Mouse (Mus musculus) bone marrow, adult 2 months (tissue): ENCODE measurements around the gene Pglyrp2. TPM values are rescaled to one million over a fixed set of nuclear protein-coding genes. Genes with fewer than 3 reads are reported as not detected.
A peak's percentile ranks its signal among the peaks of the same experiment; 100 is the strongest.

Experiments used
- H3K27ac ChIP-seq: fragments of 200-500 bp; 2 replicates; pipeline ENCODE4 v1.5.1; 2012; ENCODE audit warnings: low read depth, mild to moderate bottlenecking, control low read depth, inconsistent platforms, low read length; ENCODE audit not compliant: control insufficient read depth, poor library complexity, insufficient read depth
- H3K4me1 ChIP-seq: fragments of 200-500 bp; 2 replicates; pipeline ENCODE4 v1.6.1; 2011; ENCODE audit warnings: low read length; ENCODE audit not compliant: control insufficient read depth, insufficient read depth
- H3K4me3 ChIP-seq: fragments of 200-500 bp; replicated peaks from 2 replicates; pipeline ENCODE3; 2011; ENCODE audit warnings: mild to moderate bottlenecking, low read depth, low read length, control low read depth; ENCODE audit not compliant: control insufficient read depth
- CTCF ChIP-seq: fragments of 200-500 bp; IDR thresholded peaks from 2 replicates; pipeline ENCODE4 v1.5.1; 2011; ENCODE audit warnings: low read length, control low read depth; ENCODE audit not compliant: control insufficient read depth, insufficient read depth
- POLR2A ChIP-seq: fragments of 200-500 bp; IDR thresholded peaks from 2 replicates; pipeline ENCODE4 v1.6.1; 2011; ENCODE audit warnings: low read depth, mild to moderate bottlenecking, control low read depth, low read length, borderline replicate concordance; ENCODE audit not compliant: control insufficient read depth
- WGBS: fragments of 180-500 bp; shearing (Covaris S2); methylation state at CpG from one replicate; pipeline ENCODE4 v1.1.7; 2018; 5-methylcytosine and 5-hydroxymethylcytosine counted together
- polyA plus RNA-seq: library from polyadenylated mRNA; stranded (reverse); fragments of >200 nt; gene quantifications from 2 replicates; pipeline ENCODE4 v1.2.4, GENCODE M21; 2011; ENCODE audit warnings: low replicate concordance; ENCODE audit not compliant: missing spikeins, insufficient read depth, insufficient read length

The Pglyrp2 gene
- polyA plus RNA-seq, 1 experiment, result 3.4 TPM

DNA sequence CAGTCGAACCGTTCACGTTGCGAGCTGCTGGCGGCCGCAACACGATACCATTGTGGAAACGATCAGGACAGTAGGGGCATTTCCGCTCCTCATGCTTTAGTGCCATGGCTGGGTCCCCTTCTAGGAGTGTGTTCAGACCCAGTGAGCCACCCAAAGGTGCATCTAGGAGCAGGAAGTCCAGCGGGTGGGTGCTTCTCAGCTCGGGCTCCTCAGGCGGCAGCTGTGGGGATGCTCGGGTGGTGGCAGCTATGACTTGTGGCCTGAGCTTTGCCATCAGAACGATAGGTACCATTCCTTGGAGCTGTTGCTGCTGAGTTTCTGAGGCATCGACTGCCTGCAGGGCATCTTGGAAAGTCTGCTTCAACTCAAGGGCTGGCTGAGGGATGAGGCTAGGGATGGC is 47.5 kb downstream of the Pglyrp2 start:
- Histone ChIP-seq H3K4me3 (no peak overlapping the region), H3K27ac (no peak overlapping the region), H3K4me1 (no peaks in the 10 kb centered on the region; the same call in 1 of the 2 replicates)
- no peak for TF ChIP-seq POLR2A
- no peak for TF ChIP-seq CTCF
- WGBS, result 91% methylated on average over 15 of the region's 15 CpGs

DNA sequence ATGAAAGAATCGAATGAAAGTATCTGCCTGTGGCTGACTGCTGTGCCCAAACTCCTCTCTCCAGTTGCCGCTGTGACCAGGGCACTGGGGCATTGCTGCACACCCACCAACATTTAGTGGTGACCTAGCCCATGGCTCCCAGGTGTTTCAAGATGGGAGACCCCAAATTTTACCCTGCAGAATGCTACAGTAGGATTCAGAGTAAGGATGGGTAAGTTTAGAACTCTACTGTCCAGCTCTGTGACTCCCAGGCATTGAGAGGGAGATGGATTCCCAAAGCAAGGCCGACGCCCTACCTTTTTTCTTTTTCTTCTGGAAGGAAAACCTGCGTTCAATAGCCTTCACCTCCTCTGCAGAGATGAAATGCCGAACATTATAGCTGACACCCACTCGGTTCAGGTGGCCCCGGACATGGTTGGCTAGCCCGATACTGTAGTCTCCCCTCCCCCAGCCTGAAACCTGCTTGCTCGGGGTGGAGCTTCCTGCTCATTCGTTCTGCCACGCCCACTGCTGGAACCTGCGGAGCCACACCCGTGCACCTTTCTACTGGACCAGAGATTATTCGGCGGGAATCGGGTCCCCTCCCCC is 54.9 kb downstream of the Pglyrp2 start:
- H3K27ac ChIP-seq, result no peak overlapping the region
- H3K4me1 ChIP-seq, result no peaks in the 10 kb centered on the region; the same call in 1 of the 2 replicates
- 28% methylated on average over 11 of the region's 17 CpGs for WGBS
- peak overlapping the region; percentile 46 for H3K4me3 ChIP-seq
- no peak for TF ChIP-seq POLR2A
- TF ChIP-seq CTCF, result no peak

DNA sequence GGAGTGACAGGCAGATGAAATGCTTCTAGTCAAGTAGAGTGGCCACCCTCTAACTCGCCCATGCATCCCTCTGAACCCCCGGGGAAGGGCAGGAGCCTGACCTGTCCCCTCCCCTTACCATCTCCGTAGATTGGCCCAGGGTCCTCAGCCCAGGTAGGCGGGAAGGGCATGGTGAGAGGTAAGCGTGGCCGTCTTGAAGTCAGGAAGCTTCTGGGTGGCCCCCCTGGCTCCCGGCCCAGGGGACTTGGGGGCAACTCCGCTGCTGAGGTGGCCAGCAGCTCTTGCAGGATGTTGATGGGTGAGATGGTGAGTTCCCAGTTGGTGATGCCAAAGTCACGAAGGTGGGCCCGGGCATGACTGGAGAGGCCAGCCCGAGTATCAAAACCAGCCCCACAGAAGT is 56.3 kb downstream of the Pglyrp2 start:
- peaks cover 2% of the 10 kb centered on the region for H3K4me1 ChIP-seq
- H3K4me3 ChIP-seq, result no peak overlapping the region
- no peak for TF ChIP-seq CTCF
- TF ChIP-seq POLR2A, result no peak
- WGBS, result 92% methylated on average over 11 of the region's 11 CpGs
- no peak overlapping the region for H3K27ac ChIP-seq

DNA sequence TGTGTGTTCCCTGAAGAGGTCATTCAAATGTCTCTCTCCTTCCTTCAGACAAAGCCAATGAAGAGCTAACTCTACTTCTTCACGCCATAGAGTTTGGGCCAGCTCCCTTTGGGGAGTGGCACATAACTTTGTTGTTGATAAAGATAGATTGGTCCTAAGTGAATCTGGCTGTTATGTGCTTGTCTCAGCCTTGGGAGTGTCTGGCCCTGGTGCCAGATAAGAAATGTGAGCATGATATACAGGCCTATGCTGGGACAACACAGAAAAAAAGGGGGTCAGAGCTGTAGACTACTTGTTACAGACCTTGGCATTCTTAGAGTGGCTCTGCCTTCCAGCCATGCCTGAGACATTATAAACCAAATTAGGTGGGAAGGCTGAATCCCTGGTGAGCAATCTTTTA is 58.7 kb downstream of the Pglyrp2 start:
- no peak for TF ChIP-seq CTCF
- TF ChIP-seq POLR2A, result no peak
- H3K27ac ChIP-seq, result no peak overlapping the region
- peaks cover 2% of the 10 kb centered on the region for H3K4me1 ChIP-seq
- 59% methylated on average over 1 of the region's 1 CpGs for WGBS
- no peak overlapping the region for H3K4me3 ChIP-seq

DNA sequence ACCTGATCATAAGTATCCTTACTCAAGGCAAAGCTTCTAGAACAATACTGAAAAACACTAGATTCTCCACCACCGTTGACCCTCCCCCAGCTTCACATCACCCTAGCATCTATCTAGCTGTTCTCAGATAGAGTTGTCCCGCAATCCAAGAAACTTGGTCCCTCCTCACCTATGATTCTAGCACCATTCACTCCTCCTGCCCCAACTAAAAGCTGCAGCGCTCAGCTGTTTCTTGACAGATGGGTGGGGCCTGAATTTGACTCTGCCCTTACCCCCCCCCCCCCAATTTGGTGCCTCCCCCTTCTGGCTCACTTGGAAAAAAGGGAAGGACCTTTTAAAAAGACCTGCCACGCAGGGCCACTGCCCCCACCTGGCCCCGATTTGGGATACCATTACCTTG is 59.1 kb downstream of the Pglyrp2 start:
- WGBS, result 33% methylated on average over 5 of the region's 5 CpGs
- TF ChIP-seq CTCF, result no peak
- TF ChIP-seq POLR2A, result no peak
- H3K4me1 ChIP-seq, result peaks cover 2% of the 10 kb centered on the region
- H3K27ac ChIP-seq, result no peak overlapping the region
- H3K4me3 ChIP-seq, result peak overlapping the region; percentile 64

DNA sequence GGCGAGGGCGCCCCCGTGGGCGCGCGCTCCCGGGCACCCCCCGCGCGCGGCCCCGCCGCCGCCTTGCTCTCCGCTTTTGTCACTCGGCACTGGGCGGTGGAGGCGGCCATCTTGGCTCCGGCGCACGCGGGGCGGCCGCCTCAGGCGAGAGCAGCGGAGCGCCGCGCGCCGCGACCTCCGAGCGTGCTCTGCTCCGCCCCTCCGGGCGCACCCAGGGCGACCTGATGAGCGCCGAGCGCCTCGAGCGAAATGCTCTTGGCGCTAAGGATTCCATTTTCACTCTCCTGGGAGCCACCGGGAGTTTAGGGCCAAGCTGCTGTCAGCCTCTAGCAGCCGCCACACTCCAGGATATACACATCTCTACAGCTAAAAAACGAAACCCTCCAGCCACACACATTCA is 59.6 kb downstream of the Pglyrp2 start:
- TF ChIP-seq POLR2A (peak; percentile 36; the same call in 1 of the 2 replicates), CTCF (no peak)
- Histone ChIP-seq H3K27ac (no peak overlapping the region), H3K4me1 (peaks cover 2% of the 10 kb centered on the region), H3K4me3 (peak overlapping the region; percentile 64)
- WGBS, result 5% methylated on average over 46 of the region's 47 CpGs

DNA sequence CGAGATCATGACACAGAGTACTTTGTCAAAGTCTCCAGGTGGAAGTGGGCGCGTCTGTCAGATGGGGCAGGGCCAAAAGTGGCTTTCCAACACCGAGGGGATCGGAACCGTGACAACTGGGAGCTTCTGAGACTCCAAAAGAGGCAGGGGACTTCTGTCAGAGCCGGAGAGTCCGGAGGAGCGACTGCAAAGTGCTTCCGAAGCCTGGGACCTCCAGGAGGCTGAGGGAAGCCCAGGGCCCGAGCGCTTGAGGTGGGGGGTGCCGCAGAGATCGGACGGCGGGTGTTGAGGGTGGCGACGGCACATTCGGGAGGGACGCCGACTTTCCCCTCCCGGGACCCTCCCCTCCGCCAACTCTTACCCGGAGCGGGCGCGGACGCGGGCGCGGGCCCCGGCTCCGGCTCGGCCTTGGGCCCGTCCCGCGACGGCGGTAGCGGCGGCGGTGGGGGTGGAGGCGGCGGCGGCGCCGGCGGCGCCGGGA is 60.1 kb downstream of the Pglyrp2 start:
- Histone ChIP-seq H3K4me1 (peaks cover 2% of the 10 kb centered on the region), H3K4me3 (peak overlapping the region; percentile 64), H3K27ac (peak overlapping the region; percentile 9)
- no peak for TF ChIP-seq POLR2A
- TF ChIP-seq CTCF, result no peak
- WGBS, result 3% methylated on average over 46 of the region's 50 CpGs

DNA sequence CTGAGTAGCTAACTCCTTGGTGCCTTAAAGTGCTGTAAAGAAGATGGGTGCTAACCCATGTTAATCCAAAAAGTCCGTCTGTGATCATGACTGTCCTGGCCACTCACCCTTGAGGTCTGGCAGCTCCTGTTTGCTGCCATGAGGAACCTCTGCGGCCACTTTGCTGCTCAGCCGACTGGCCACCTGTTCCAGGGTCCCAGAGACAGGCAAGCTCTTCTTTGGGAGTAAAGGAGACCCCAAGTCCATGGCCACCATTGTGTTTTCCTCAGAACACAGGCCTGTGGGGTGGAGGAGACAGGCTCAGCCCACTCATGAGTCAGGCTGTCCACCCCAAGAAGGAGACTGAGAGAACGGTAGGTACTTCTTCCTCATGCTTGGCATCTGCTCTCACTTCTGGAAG is 61.3 kb downstream of the Pglyrp2 start:
- TF ChIP-seq POLR2A (no peak), CTCF (no peak)
- Histone ChIP-seq H3K27ac (no peak overlapping the region; the same call in 1 of the 2 replicates), H3K4me1 (peaks cover 2% of the 10 kb centered on the region), H3K4me3 (no peak overlapping the region)
- WGBS, result 67% methylated on average over 4 of the region's 4 CpGs

Other genes with a start within 250 kb of the Pglyrp2 start
- gene Ephx3, start 234.6 kb downstream of the Pglyrp2 start, polyA plus RNA-seq, result 0.93 TPM in 1 of 2 replicates, not detected in the other
- 43.6 and 129 TPM in 2 replicates for gene Brd4, start 139.4 kb downstream of the Pglyrp2 start, polyA plus RNA-seq
- gene Akap8, start 102.9 kb downstream of the Pglyrp2 start, polyA plus RNA-seq, result 76.5 and 113 TPM in 2 replicates
- 141 and 225 TPM in 2 replicates for gene Akap8l, start 73.6 kb downstream of the Pglyrp2 start, polyA plus RNA-seq
- 11.8 and 15.5 TPM in 2 replicates for gene Wiz, start 34.7 kb downstream of the Pglyrp2 start, polyA plus RNA-seq
- gene Rasal3, start 20.6 kb downstream of the Pglyrp2 start, polyA plus RNA-seq, result 20.7 and 58.8 TPM in 2 replicates
- gene Cyp4f39, start 28.6 kb upstream of the Pglyrp2 start, polyA plus RNA-seq, result 0.88 and 0.95 TPM in 2 replicates
- 2.1 and 3.3 TPM in 2 replicates for gene Cyp4f17, start 81.9 kb upstream of the Pglyrp2 start, polyA plus RNA-seq
- 3.4 and 10.1 TPM in 2 replicates for gene Cyp4f16, start 112.4 kb upstream of the Pglyrp2 start, polyA plus RNA-seq
- not detected in 2 replicates for gene Cyp4f37, start 197.1 kb upstream of the Pglyrp2 start, polyA plus RNA-seq
- not detected in 2 replicates for gene Cyp4f40, start 234.7 kb upstream of the Pglyrp2 start, polyA plus RNA-seq